Mouse (Mus musculus) erythroblast, embryonic 14.5 days (primary cell): ENCODE measurements at regions not wholly inside any gene's neighbourhood (a gene's known extent, or its start where the extent isn't known, plus 50 kb on each side); places are given as distances from the start of the nearest gene placed in this dataset.

Experiments used
- GATA1 ChIP-seq: IDR thresholded peaks from 2 replicates; pipeline ENCODE4 v1.6.1; 2012; ENCODE audit warnings: low read length, inconsistent platforms, mixed read lengths
- TAL1 ChIP-seq: IDR thresholded peaks from 3 replicates; pipeline ENCODE4 v1.6.1; 2012; ENCODE audit warnings: low read length, inconsistent platforms, mixed read lengths

DNA sequence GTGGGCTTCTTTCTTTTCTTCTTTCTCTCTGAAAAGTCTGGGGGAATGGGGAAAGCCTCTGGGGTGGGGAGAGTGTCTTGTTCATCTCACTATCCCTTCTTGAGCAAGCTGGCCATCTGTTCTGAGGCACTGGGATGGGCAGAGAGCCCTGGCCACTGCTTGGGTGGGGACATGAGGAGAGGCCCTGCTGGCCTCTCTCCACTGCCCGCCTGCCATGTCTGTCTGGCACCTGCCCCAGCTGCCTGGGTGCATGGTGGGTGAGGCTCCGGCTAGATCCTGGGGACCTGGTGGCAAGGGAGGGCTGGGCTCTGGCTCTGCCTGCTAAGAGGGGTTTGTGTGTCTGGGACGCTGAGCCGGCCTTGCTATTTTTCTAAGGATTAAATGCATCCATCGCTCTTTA is 70.3 kb downstream of the Uncx start:
- TF ChIP-seq GATA1 = no peak
- TF ChIP-seq TAL1 = no peak
